Mouse (Mus musculus) layer of hippocampus, adult 2 months (tissue): ENCODE data around the gene 9330182O14Rik. TPM values are rescaled to one million over a fixed set of nuclear protein-coding genes. Genes with fewer than 3 reads are reported as not detected.

Source experiments
- DNase-seq, 2 experiments: peaks; one replicate each; pipeline ENCODE4 v3.0.0; 2022; ENCODE audit warnings: low spot score in 2 of 2
- H3K27ac ChIP-seq: fragments of 200-600 bp; 2 replicates; pipeline ENCODE4 v1.8.1; 2022
- H3K4me3 ChIP-seq: fragments of 200-600 bp; 2 replicates; pipeline ENCODE4 v1.8.1; 2022; ENCODE audit warnings: mild to moderate bottlenecking
- CTCF ChIP-seq: fragments of 200-600 bp; conservative IDR thresholded peaks from 2 replicates; pipeline ENCODE4 v1.8.1; 2022; ENCODE audit warnings: antibody characterized with exemption, mild to moderate bottlenecking, moderate library complexity
- long read RNA-seq, 2 experiments: library from polyadenylated mRNA; stranded (forward); transcript quantifications; one replicate each; pipeline ENCODE4 v2.0.0; 2021; ENCODE audit warnings: borderline mapping rate in 2 of 2
- total RNA-seq, 2 experiments: library from RNA; stranded (reverse); gene quantifications; 2 replicates each; pipeline ENCODE4 v1.2.3; 2021

9330182O14Rik gene
- total RNA-seq: not detected
- long read RNA-seq, experiment 1: 0 reads
- long read RNA-seq, experiment 2: 0 reads

GRCm38 (mm10) chr15:40134152-40134792 is at the start of gene 9330182O14Rik:
Gene 9330182O14Rik, plus strand, starts transcription at chr15:40134365.
- DNase-seq: no peak
- no peak within 1 kb of the TSS for H3K4me3 ChIP-seq
- no peak within 1 kb of the TSS for H3K27ac ChIP-seq
- TF ChIP-seq CTCF: peak; percentile 47

- DNase-seq: peak; percentile 21 to 40
- H3K27ac ChIP-seq: peak overlapping the region; percentile 66
- no peak for TF ChIP-seq CTCF
These were observed 30.9 kb upstream of the 9330182O14Rik start for GRCm38 (mm10) chr15:40103304-40103703.

GRCm38 (mm10) chr15:40105712-40106111 is 28.5 kb upstream of the 9330182O14Rik start:
- no peak for TF ChIP-seq CTCF
- peak in 1 of 2 experiments; percentile 28 for DNase-seq
- peak overlapping the region; percentile 58; the same call in 1 of the 2 replicates for H3K27ac ChIP-seq
- H3K4me3 ChIP-seq: no peak overlapping the region

More at GRCm38 (mm10) chr15:40103304-40103703, 30.9 kb upstream of the 9330182O14Rik start:
- no peak overlapping the region for H3K4me3 ChIP-seq

GRCm38 (mm10) chr15:40113888-40114576 is 20.1 kb upstream of the 9330182O14Rik start:
- no peak for TF ChIP-seq CTCF
- peak overlapping the region; percentile 76; the same call in 1 of the 2 replicates for H3K27ac ChIP-seq
- DNase-seq: no peak
- peak overlapping the region; percentile 47 for H3K4me3 ChIP-seq

- peak in 1 of 2 experiments; percentile 20 for DNase-seq
- Histone ChIP-seq H3K4me3 (peak overlapping the region; percentile 47), H3K27ac (peak overlapping the region; percentile 76)
- TF ChIP-seq CTCF: no peak
These were observed 19.4 kb upstream of the 9330182O14Rik start for GRCm38 (mm10) chr15:40114600-40115271.

GRCm38 (mm10) chr15:40116396-40116795 is 17.8 kb upstream of the 9330182O14Rik start:
- Histone ChIP-seq H3K27ac (no peak overlapping the region), H3K4me3 (no peak overlapping the region)
- no peak for TF ChIP-seq CTCF
- DNase-seq: no peak

GRCm38 (mm10) chr15:40124211-40124953 is 9.8 kb upstream of the 9330182O14Rik start:
- DNase-seq: no peak
- no peak for TF ChIP-seq CTCF

GRCm38 (mm10) chr15:40129496-40129895 is 4.7 kb upstream of the 9330182O14Rik start:
- DNase-seq: no peak
- no peak overlapping the region for H3K27ac ChIP-seq
- TF ChIP-seq CTCF: no peak
- H3K4me3 ChIP-seq: no peak overlapping the region

More at GRCm38 (mm10) chr15:40124211-40124953, 9.8 kb upstream of the 9330182O14Rik start:
- Histone ChIP-seq H3K27ac (no peak overlapping the region), H3K4me3 (no peak overlapping the region)

- DNase-seq: peak; percentile 63 to 90
- TF ChIP-seq CTCF: peak; percentile 100
These were observed 3.2 kb upstream of the 9330182O14Rik start for GRCm38 (mm10) chr15:40130880-40131478.

GRCm38 (mm10) chr15:40132408-40132807 is 1.8 kb upstream of the 9330182O14Rik start:
- no peak overlapping the region for H3K27ac ChIP-seq
- peak; percentile 44; the same call in 1 of the 2 replicates for TF ChIP-seq CTCF
- no peak overlapping the region for H3K4me3 ChIP-seq
- DNase-seq: no peak

More at GRCm38 (mm10) chr15:40130880-40131478, 3.2 kb upstream of the 9330182O14Rik start:
- Histone ChIP-seq H3K27ac (no peak overlapping the region), H3K4me3 (no peak overlapping the region)

- DNase-seq: peak; percentile 37 to 55
- Histone ChIP-seq H3K4me3 (no peak overlapping the region), H3K27ac (no peak overlapping the region)
- TF ChIP-seq CTCF: peak; percentile 96
These were observed 10.1 kb downstream of the 9330182O14Rik start for GRCm38 (mm10) chr15:40144221-40144620.

- TF ChIP-seq CTCF: peak; percentile 54
- Histone ChIP-seq H3K4me3 (no peak overlapping the region), H3K27ac (no peak overlapping the region)
- no peak for DNase-seq
These were observed 23.5 kb downstream of the 9330182O14Rik start for GRCm38 (mm10) chr15:40157683-40158082.
